Mouse (Mus musculus) monocyte, adult 2 months (primary cell): ENCODE data around the gene Wdr66.
"Not testable (repeated sequence)": the region's sequence is repeated elsewhere in the genome, so short reads cannot be mapped to it uniquely, and the experiment has no call there.

Experiments
- DNase-seq, 2 experiments: peaks; one replicate each; pipeline ENCODE4 v3.0.0; 2022; ENCODE audit warnings: low spot score in 2 of 2, low read depth in 1 of 2

Gene Wdr66

GRCm38 (mm10) chr5:123251834-123252233, at the start of gene Wdr66:
TSS of gene Wdr66 (plus strand) at chr5:123252102.
- DNase-seq, result peak; percentile 14 to 32

- DNase-seq, result not testable (repeated sequence)
Observed at GRCm38 (mm10) chr5:123202771-123203170, 49.1 kb upstream of the Wdr66 start.

- DNase-seq, result not testable (repeated sequence)
Observed at GRCm38 (mm10) chr5:123203591-123203990, 48.3 kb upstream of the Wdr66 start.

- DNase-seq, result not testable (repeated sequence)
Observed at GRCm38 (mm10) chr5:123222346-123223050, 29.4 kb upstream of the Wdr66 start.

DNA sequence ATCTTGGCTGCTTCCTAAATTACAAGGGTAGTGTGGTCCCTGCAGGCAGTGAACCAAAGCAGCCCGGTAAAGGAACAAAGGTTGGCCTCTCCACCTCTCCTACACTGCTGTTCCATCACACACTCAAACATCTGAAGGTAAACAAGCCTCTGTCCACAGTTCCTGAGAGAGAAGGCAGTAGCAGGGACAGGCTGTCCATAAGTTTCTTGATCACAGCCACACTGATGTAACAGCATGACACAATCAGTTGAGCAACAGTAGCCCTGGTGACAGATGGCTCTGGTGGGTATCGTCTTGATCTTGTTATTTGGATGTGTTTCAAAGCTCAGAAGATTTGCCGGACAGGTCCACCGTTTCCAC, 28.9 kb upstream of the Wdr66 start:
- no peak for DNase-seq

- DNase-seq, result not testable (repeated sequence)
Observed at GRCm38 (mm10) chr5:123223861-123224260, 28.0 kb upstream of the Wdr66 start.

- DNase-seq, result no peak
Observed at GRCm38 (mm10) chr5:123226851-123227250, 25.1 kb upstream of the Wdr66 start.

- DNase-seq, result peak; percentile 78 to 87
Observed at GRCm38 (mm10) chr5:123227762-123228523, 24.0 kb upstream of the Wdr66 start.

DNA sequence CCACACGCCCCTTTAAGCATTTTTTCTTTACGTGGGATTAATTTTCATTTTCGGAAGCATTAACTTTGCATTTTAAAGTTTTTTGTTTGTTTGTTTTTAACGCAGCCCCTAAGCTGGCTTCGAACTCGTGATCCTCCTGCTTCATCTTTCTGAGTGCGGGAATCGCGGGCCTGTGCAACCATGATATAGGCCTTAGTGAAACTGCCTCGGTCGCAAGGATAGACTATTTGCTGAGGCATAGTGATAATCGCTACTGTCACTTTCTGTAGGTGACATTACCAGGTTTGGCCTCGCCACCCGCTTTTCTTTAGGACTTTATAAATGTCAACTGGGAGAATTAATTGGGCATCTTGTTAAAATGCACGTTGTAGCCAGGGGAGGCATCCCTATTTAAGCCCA, 23.4 kb upstream of the Wdr66 start:
- no peak for DNase-seq

- no peak for DNase-seq
Observed at GRCm38 (mm10) chr5:123229296-123229695, 22.6 kb upstream of the Wdr66 start.

GRCm38 (mm10) chr5:123232180-123232579, 19.7 kb upstream of the Wdr66 start:
- no peak for DNase-seq

DNA sequence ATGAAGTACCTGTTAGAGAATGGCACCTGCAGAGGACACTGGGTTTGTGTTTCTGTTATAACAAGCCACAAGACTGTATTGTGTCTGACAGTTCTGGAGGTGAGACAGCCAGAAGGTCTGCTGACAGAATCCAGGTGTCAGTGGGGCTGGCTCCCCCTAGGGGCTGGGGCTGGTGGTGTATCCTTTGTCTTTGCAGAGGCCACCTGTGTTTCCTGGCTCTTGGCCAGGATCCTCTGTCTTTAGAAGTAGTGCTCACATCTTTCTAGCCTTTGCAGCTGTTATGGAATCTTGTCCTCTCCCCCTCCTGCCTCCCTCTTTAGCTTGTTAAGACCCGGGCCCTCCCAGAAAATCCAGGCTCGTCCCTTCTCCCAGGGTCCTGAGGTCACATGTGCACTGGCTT, 16.2 kb upstream of the Wdr66 start:
- no peak for DNase-seq

DNA sequence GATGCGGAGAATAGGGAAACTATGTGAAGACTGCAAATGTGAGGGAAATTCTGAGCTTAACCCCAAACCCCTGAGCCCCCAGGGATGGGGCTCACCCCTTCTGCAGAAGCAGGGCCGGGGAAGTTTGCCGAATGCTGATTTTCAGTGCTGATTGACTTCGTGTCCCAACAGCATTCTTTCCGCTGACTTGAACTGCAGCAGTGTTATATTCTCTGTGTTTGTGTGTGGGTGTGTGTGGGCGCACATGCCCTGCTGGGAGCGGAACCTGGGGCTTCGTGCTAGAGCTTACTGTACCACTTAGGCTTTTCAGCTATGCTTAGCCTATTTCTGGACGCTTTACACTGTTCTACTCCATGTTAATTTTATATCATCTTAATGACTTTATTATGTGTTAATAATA, 15.5 kb upstream of the Wdr66 start:
- no peak for DNase-seq

GRCm38 (mm10) chr5:123239501-123239900, 12.4 kb upstream of the Wdr66 start:
- no peak for DNase-seq

DNA sequence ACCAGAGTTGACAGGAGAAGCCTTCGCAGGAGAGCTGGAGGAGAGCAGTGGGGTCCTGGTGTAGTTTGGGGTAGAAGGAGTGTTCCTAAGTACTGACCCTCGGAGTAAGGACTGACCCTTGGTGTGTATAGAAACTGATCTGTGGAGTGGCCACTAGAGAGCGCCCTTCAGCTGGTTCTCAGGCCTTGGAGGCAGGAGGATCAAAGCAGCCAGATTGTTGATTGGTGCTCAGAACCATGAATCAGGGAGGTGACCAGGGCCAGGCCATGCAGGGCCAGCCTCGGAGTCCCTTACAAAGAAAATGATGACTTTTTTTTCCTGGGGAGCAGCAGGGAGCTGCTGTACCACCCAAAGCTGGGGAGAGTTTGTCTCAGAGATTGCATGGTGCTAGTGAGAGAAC, 6.4 kb upstream of the Wdr66 start:
- no peak for DNase-seq

- no peak for DNase-seq
Observed at GRCm38 (mm10) chr5:123251390-123251789, 512 bp upstream of the Wdr66 start.

DNA sequence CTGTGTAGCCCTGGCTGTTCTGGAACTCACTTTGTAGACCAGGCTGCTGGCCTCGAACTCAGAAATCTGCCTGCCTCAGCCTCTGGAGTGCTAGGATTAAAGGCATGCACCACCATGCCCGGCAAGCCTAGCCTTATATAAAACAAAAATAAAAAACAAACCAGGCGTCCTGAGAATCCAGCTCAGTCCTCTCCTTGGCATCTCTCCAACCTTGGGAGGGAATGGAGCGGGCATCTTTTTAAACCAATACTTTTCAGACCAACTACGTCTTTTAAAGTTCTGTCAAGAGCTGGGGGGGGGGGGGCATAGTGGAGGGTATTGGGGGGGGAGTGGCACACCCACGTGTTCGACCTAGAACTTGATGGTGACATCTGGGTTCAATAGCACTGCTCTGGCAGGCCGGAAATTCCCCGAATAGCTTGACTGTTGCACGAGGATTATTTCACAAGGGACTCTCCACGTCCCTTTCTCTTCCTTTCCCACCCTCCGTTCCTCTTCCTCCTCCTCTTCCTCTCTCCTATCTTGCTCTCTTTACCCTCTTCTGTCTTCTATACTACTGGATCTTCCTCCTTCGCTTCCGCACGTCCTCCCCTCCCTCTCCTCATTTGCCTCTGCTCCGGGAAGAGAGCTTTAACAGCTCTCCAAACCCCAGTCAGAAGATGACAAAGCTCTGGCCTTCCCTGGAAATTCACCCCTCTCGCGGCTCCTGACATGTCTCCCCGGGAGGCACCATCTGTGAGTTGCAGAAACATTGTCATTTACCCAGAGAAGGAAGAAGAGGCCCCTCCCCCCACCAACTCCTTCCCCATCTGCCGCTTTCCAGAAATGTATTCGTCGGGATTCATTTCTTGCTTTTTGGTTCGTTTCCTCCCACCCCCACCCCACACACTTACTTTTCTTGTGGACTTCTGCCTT, 5.2 kb downstream of the Wdr66 start:
- DNase-seq, result no peak

- no peak for DNase-seq
Observed at GRCm38 (mm10) chr5:123258990-123259389, 7.1 kb downstream of the Wdr66 start.

- DNase-seq, result no peak
Observed at GRCm38 (mm10) chr5:123260698-123261097, 8.8 kb downstream of the Wdr66 start.

DNA sequence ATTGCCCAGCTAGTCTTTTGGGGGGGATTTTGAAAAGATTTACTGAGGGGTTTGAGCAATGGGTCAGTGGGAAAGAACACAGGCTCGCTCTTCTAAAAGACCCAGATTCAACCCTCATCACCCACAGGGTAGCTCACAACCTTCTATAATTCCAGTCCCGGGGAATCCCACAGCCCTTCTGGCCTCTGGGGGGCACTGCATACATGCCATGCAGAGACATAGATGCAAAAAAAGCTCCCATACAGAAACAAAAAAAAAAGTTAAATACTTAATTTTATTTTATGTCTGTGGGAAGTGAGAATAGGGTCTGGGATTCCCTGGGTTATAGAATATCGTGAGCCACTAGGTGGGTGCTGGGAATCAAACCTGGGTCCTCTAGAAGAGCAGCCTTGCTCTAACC, 15.0 kb downstream of the Wdr66 start:
- no peak for DNase-seq
